In genomic region chr1:20450074-20450473, GRCm38 (mm10) we compare ENCODE assay signal across 8 mouse cellular contexts.
DNase-seq lines count a peak whose midpoint lies in the region; ATAC-seq and TF ChIP-seq lines count a peak whose summit lies in the region.

No protein-coding gene starts in this region.

- no peak overlapping the region for H3K4me2 ChIP-seq in hindbrain, embryonic 11.5 days (replicated peaks; ENCODE audit: low read depth, low read length)

- no peak overlapping the region for H3K9ac ChIP-seq in hindbrain, embryonic 11.5 days (ENCODE audit: low read depth, low read length)

- no peaks in the 10 kb centered on the region for H3K4me1 ChIP-seq in thymus, adult 2 months (replicated peaks; ENCODE audit: control insufficient read depth, insufficient read depth, low read length)
- H3K4me1 ChIP-seq in hindbrain, embryonic 11.5 days (replicated peaks; ENCODE audit: control insufficient read depth, insufficient read depth, low read length): no peaks in the 10 kb centered on the region
- no peaks in the 10 kb centered on the region for H3K4me1 ChIP-seq in olfactory bulb, adult 2 months (ENCODE audit: control insufficient read depth, insufficient read depth, low read length)

- TF ChIP-seq POLR2A in thymus, adult 2 months (IDR thresholded peaks at IDR 0.05; ENCODE audit: control insufficient read depth, extremely low read depth, insufficient read depth, low read length, poor library complexity): no peak
- no peak for TF ChIP-seq POLR2A in olfactory bulb, adult 2 months (IDR thresholded peaks at IDR 0.05; ENCODE audit: insufficient read depth, low read depth, low read length)

- no peak overlapping the region for H3K27ac ChIP-seq in thymus, adult 2 months (ENCODE audit: control insufficient read depth, insufficient read depth, low read length)
- H3K27ac ChIP-seq in hindbrain, embryonic 11.5 days (ENCODE audit: low read depth, low read length): no peak overlapping the region
- no peak overlapping the region for H3K27ac ChIP-seq in olfactory bulb, adult 2 months (ENCODE audit: insufficient read depth, low read depth, low read length)

- no peaks in the 10 kb centered on the region for H3K9me3 ChIP-seq in hindbrain, embryonic 11.5 days (ENCODE audit: control insufficient read depth, low read length)

- H3K27me3 ChIP-seq in thymus, adult 2 months (ENCODE audit: control insufficient read depth, insufficient read depth, low read length): no peaks in the 10 kb centered on the region
- H3K27me3 ChIP-seq in hindbrain, embryonic 11.5 days (ENCODE audit: control insufficient read depth, insufficient read depth, low read length): no peaks in the 10 kb centered on the region

- H3K36me3 ChIP-seq in thymus, adult 2 months (ENCODE audit: control insufficient read depth, insufficient read depth, low read length): no peaks in the 10 kb centered on the region
- no peaks in the 10 kb centered on the region for H3K36me3 ChIP-seq in hindbrain, embryonic 11.5 days (ENCODE audit: control insufficient read depth, insufficient read depth, low read length)

- ATAC-seq in hindbrain, embryonic 11.5 days (ENCODE audit: low FRiP score): peak; percentile 72

- peak; percentile 7 to 24 for DNase-seq in adrenal gland, adult (ENCODE audit: inconsistent age in 2 of 2, low spot score in 1 of 2)
- no peak for DNase-seq in adrenal gland, postnatal 4 days (ENCODE audit: low spot score in 2 of 2)
- peak; percentile 9 for DNase-seq in thymus, postnatal 4 days
- DNase-seq in thymus, adult 2 months: no peak
- peak; percentile 66 for DNase-seq in hindbrain, embryonic 11.5 days (ENCODE audit: low spot score)
- peak; percentile 64 for DNase-seq in left cerebral cortex, postnatal 4 days
- no peak for DNase-seq in thymus, postnatal 36 days

- no peak for TF ChIP-seq CTCF in thymus, adult 2 months (IDR thresholded peaks at IDR 0.05; ENCODE audit: borderline replicate concordance, control insufficient read depth, extremely low read depth, insufficient read depth, low read length, poor library complexity)
- peak; percentile 55 for TF ChIP-seq CTCF in olfactory bulb, adult 2 months (IDR thresholded peaks at IDR 0.05; ENCODE audit: insufficient read depth, low read depth, low read length)

- WGBS in thymus, adult 2 months: 31% methylated on average over 10 of the region's 10 CpGs
- 28% methylated on average over 10 of the region's 10 CpGs for WGBS in hindbrain, embryonic 11.5 days
- WGBS in olfactory bulb, adult 2 months: 13% methylated on average over 10 of the region's 10 CpGs

- intact Hi-C loops in left cerebral cortex, postnatal 4 days (cut with DNase I): loop anchor here (10.0 kb wide), 1 partner anchor 1245 kb away; the partner anchor contains the start of gene Tfap2b

- no peak overlapping the region for H3K4me3 ChIP-seq in thymus, adult 2 months (ENCODE audit: control insufficient read depth, insufficient read depth, low read length)
- H3K4me3 ChIP-seq in hindbrain, embryonic 11.5 days (ENCODE audit: low read depth, low read length): no peak overlapping the region
- no peak overlapping the region for H3K4me3 ChIP-seq in olfactory bulb, adult 2 months (ENCODE audit: insufficient read depth, low read depth, low read length)

Comparison
In these comparisons a context has a peak if more than half of its experiments do, and no peak if none do; other contexts are left out.
1. DNase-seq: peak in adrenal gland, adult (2 of 2), thymus, postnatal 4 days (single experiment), hindbrain, embryonic 11.5 days (single experiment) and left cerebral cortex, postnatal 4 days (single experiment); none in adrenal gland, postnatal 4 days (0 of 2), thymus, adult 2 months (single experiment) and thymus, postnatal 36 days (0 of 2).